Mouse (Mus musculus) kidney, adult 2 months (tissue): ENCODE measurements around the gene 4932414N04Rik.

Source experiments
- CTCF ChIP-seq: fragments of 200-500 bp; conservative IDR thresholded peaks from 2 replicates; pipeline ENCODE4 v1.5.1; 2011; ENCODE audit warnings: low read depth, mild to moderate bottlenecking, control low read depth, low read length, moderate library complexity, mixed read lengths; ENCODE audit not compliant: insufficient read depth, insufficient read length
- POLR2A ChIP-seq: fragments of 200-500 bp; IDR thresholded peaks from one replicate; pipeline ENCODE4 v1.6.1; 2011; ENCODE audit warnings: low read depth, low read length, control low read depth

DNA sequence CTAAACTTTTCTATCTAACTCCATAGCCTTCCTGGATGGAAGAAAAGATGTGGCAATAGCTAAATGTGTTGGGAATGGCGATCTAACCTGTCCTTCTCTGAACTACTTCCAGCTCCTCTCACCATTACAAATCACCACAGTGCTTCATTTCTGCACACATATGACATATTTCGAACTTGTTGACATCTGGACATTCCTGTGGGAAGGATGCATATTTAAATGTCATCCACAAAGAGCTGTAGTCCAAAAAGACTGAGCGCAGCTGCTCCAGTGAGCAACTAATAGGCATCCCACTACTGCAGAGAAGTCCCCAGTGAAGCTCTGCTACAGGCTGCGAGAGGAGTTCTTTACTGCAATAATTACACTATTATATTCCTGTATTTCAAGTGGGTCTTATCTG is 140.8 kb downstream of the 4932414N04Rik start:
- TF ChIP-seq POLR2A (no peak), CTCF (no peak)
